Mouse (Mus musculus): ENCODE data around the gene Tmem38a. TPM values are rescaled to one million over a fixed set of nuclear protein-coding genes. Genes with fewer than 3 reads are reported as not detected.

Gene Tmem38a
- total RNA-seq (2021): 10 to 100 TPM; 79.5 to 82.5 TPM
- long read RNA-seq, transcript Tmem38a-201 (6 exons, 2,124 nt): major isoform, 95 of 134 reads
- long read RNA-seq, partial matches to known transcripts: 19 of 134 reads
- long read RNA-seq, other reads (novel, unspliced or antisense): 19 of 134 reads

DNA sequence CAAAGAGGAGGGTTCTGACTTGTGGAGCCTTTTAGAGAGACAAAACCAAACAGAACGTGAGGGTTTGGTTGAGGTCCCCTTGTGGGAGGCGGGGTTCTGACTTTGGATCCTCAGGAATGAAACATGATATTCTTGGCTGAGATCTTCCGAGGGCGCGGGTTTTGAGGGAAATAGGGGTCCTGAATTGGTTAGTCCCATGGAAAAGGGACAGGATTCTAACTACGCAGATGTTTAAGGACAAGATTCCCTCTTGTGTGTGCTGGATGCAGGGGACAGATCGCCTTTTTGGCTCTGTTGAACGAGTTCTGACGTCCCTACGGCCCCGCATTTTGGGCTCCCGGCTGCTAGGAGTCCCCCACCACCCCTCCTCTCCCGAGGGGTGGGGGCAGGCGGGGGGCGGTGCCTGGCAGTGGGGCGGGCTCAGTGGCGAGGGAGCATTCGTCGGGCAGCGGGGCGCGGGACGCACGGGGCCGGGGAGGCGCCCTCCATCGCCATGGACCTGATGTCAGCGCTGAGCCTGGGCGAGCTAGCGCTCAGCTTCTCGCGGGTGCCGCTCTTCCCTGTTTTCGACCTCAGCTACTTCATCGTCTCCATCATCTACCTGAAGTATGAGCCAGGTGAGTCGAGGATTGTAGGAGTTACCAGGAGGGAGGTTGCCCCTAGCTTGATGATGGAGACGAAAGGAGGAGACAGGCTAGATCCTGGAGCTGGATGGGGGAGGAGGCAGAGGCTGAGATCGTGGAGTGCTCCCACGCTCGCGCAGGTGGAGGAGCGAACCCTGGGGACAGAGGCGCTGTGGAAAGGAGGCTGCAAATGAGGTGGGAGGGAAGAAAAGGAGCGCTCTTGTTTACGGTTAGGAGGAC is at the start of gene Tmem38a:
Gene Tmem38a, plus strand, starts transcription at position 445 of the 863 bp plus-strand sequence.
- DNase-seq (ENCODE audit: low spot score in 2 of 2): peak; percentile 77 to 84

DNA sequence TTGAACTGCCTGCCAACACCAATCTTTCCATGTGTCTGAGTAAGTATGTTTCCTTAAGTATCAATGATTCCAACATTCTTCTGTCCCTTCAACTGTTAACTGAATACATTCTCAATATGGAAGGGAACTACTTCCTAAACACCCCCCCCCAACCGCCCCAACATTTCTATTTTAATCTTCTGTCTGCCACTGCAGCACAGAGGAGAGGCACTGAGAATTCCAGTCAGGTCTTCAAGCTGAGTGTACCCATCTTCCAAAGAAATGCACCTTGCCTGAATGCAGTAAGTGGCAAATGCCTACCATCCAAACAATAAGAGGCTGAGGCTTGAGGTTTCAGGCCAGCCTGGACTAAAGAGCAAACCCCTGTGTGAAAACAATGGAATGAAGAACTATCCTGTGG is 39.8 kb upstream of the Tmem38a start:
- no peak for DNase-seq (ENCODE audit: low spot score in 2 of 2)

DNA sequence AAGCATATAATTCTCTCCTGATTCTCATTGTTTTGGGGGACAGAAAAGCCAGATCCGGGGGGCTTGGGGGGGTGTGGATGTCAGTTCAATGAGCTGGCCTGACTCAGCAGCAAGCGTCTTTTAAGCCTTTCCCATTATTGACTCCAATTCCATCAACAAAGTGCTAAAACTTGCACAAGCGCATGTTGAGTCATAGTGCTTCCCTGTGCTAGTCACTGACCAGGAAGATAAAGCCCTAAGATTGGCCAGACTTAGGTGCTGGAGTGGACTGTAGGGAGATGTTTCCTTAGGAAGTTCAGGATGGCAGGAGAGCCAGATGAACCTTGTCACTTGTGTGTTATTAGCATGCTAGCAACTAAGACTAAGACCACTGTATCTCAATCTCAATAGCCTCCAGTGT is 37.0 kb upstream of the Tmem38a start:
- DNase-seq (ENCODE audit: low spot score in 2 of 2): no peak

DNA sequence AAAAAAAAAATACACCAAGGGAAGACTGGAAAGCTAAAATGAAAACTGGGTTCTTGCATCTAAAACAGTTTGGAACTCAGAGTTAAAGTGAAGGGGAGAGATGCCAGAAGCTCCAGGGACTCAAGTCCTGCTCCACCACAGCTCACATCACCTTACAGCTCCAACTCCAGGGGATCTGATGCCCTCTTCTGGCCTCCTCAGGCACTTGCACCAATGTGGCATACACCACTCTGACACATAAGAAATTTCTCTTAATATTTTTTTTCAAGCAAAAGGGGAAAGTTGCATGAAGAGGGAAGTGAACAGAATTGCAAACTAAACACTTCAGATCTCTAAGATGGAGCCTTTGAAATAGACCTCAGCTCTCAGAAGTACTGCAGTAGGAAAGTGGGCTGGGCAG is 32.6 kb upstream of the Tmem38a start:
- DNase-seq (ENCODE audit: low spot score in 2 of 2): no peak

DNA sequence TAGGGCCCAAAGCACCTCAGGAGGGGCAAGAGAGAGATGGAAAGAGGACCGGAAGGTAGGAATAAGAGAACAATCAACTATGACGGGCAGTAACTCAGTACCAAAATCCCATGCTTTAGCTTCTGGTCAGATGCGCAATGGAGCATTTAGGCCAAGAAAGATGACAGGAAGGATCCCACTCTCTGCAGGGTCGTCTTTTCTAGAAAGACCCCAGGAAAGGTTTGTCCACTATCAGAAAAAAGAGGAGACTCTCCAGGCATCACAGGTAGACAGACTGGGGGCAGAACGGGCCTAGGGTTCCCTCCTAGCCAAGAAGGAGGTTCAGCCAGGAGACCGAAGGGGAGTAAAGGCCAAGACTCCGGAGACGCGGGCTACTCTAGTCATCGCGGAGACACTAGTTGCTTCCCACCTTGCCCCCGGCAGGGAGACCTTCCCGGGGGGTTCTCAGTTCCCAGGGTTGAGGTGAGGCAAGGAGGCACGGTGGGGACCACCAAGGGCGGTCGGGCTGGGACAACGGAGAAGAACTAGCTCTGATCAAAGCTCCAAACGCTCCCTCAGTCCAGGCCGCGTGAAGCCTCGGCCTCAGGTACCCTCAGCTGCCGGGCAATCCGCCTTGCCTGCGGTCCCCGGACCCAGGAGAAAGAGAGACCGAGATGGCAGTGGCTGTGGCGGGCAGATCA is 24.6 kb upstream of the Tmem38a start:
- no peak for DNase-seq (ENCODE audit: low spot score in 2 of 2)

DNA sequence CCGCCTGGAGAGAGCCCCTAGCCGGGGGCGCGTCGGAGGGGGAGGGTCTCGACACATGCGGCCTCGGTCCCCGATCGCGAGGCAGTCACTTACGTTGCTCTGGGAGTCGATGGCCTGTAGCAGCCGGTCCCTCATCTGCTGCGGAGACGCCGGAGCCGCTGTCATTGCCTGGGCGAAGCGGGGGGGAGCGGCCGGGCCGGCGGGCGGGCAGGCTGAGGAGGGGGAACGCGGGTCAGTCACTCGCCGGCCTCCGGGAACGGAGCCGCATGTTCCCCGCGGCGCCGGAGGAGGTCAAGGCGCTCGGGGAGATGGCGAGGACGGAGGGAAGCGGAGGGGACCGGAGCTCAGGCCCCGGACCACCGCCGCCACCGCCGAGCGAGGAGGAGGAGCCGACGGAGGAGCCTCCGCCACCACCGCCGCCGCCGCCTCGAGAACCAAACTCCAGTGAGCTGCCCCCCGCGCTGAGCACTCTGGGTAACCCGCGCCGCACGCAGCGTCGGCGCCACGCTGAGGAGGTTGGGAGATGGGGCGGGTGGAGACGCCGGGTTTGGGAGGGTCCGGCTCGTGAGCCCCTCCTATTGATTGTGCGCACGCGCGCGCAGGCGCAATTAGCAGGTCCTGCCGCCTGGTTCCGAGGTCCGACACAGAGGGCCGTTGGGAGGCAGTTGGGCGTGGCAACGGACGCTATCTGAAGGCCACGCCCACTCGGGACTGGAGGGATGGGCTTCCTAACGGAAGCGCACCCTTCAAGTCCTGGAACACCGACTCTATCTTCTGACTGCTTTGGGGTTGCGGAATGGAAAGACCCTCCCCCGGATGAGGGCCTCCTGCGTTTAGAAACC is 23.8 kb upstream of the Tmem38a start, which contains the start of gene Med26:
Gene Med26, minus strand, starts transcription at position 469 of the 842 bp plus-strand sequence.
- peak; percentile 96 to 98 for DNase-seq (ENCODE audit: low spot score in 2 of 2)

DNA sequence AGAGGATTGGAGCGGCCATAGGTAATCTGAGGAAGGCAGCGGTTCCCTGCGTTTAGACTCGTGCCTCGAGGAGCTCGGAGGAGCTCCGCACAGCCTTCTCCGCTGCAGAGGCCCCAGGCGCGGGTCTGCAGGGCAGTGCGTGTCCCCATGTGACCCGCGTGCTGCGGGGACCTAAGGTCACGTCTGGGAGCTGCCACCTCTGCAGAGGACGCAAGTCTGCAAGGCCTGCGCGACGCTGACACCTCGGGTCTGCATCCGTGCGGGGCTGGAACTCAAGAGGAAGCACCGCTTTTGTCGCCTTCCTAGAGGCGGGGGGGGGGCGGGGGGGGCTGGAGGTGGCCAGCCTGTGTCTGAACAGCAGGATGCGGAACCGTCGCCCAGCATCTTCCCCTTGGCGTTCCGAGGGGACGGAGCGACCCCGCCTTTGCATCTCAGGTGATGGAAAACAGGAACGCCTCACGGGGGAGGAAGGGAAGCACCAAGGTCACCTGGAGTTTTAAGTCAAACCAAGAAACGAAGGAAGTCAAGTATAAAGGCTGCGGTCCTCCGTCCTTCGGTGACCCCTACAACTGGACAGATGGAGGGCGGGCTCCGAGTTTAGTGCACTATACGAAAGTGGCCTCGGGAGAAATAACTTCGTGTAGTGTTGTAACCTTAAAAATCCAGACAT is 23.1 kb upstream of the Tmem38a start:
- no peak for DNase-seq (ENCODE audit: low spot score in 2 of 2)

DNA sequence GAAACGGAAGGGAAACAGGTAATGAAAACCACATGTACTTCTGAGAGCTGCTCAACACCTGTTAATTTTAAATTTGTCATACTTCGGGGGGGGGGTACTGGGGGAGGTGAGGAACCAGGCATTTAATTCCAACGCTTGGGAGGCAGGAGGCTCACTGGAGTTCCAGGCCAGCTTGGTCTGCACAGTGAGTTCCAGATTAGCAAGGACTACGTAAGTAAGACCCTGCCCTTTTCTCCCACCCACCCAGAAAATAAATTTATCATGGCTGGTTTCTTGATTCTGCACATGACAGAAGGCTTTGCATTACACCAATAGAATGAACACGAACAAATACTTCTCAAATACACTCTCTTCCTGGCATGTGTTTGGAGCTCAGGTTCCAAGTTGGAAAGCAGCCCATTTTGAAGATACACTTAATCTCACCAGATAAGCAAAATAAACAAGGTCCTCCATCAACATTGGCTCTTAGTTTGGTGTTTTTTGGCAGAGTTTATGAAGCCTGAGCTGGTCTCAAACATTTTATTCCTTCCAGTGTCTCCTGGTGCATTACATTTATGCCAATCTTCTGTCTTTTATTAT is 22.5 kb upstream of the Tmem38a start:
- DNase-seq (ENCODE audit: low spot score in 2 of 2): no peak

DNA sequence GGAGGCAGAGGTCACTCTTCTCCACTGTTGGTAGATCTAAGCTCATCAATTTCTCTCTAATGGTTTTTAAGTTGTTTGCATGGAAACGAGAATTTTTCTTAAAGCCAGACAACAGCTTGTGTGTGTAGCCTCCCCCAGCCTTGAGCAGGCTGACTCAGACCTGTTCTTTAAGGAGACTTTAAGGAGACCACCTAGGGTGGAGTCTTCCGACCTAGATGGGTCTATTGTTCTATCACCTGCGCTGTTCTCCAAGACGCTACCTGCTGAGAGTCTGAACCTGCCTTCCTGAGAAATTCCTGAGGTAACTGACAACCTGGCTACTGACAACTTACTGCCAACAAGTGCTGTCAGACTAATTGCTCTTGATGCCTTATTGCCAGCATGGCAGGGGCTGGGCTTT is 16.1 kb upstream of the Tmem38a start:
- no peak for DNase-seq (ENCODE audit: low spot score in 2 of 2)

DNA sequence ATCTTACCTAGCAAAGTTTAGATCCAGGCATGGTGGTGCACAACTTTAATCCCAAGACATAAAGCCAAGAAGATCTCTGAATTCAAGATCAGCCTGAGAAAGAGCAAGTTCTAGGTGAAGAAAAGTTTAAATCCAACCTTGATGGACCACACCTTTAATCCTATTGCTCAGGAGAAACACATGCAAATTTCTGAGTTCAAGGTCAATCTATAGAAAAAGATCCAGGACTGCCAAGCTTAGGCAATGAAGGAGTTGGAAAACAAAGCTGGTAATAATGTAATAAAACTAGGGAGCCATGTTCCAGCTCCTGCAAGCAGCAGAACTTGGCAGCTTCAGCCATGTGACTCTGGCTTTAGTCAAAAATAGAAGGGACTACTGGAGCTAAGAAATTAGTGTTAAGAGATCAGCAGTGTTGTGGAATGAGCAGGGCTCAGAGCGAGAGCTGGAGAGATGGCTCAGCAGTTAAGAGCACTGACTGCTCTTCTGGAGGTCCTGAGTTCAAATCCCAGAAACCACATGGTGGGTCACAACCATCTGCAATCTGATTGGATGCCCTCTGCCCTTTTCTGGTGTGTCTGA is 10.7 kb upstream of the Tmem38a start:
- DNase-seq (ENCODE audit: low spot score in 2 of 2): no peak

DNA sequence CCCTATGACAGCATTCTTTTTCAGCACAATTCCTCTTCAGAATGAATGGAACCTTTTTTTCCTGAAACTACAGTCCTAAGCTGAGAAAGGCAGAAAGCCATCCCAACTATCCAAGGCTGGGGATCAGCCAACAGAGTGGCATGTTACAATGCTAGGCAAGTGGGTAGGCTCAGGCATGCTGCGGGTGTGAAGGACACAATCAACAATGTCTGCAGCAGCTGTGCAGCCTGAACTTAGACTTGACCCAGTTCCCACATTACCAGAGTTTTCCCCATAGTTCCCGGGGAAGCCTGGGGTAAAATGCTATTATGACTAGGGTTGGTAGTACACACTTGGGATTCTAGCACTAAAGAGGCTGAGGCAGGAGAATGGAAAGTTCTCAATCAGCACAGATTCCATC is 5.9 kb upstream of the Tmem38a start:
- no peak for DNase-seq (ENCODE audit: low spot score in 2 of 2)

DNA sequence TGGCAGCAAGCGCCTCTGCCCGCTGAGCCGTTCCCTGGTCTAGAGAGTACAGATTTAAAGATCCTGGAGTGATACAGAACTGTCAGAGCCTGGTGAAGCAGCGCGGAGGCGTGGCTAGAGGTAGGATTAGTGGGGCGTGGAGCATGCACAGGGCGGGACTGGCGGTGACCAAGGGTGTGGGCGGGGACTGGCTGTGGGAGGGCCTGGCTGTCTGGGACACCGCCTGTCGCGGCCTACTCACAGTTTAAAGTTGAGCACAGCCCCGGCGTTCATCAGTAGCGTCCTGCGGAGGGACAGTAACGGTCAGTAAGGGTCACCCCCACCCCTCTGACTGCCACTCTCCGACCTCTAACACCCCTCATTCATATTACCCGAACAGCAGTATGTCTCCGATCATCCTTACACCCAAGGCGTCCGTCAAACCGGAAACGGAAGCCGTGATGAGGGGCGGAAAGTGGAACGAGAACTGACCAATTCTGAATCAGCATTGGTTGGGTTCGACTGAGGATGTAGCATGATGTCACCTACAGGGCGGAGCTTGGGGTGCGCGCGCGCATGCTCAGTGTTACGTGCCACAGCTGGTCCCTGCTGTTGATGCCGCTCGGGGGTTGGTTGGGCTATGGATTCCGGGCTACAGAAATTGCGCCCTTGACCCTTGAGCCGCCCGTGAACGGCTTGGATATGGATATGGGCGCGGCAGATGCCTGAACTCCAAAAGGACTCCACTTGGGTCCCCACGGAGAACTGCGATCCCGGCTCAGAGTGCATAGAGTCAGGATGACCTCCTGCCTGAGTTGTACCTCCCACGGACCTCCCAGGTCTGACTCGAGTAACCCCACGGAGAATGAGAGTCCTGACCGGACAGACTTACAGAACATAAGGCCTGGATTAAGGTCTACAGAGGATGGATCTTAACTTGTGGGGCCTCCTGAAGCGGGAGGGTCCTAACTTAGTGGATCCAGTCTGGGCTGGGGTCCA is 933 bp upstream of the Tmem38a start, which contains the start of gene Smim7:
Gene Smim7, minus strand, starts transcription at position 456 of the 978 bp plus-strand sequence.
- DNase-seq (ENCODE audit: low spot score in 2 of 2): peak; percentile 97

DNA sequence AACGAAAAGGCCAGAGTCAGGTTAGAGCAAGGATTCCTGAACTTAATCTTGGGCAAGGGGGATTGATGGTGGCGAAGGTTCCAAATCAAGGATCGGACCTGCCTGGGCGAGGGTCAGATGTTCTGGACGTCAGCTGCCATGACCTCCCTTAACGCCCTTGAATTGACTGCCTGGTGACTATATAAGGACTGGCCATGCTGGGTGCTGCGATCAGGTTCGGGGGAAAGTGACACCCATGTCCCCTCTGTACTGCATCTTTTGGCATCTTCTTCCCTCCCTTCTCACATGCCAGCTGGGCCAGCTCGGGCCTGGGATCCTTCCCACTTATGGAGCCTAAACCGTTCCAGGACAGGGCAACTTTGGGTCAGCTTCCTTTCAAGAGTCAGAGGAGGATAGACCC is 652 bp downstream of the Tmem38a start:
- DNase-seq (ENCODE audit: low spot score in 2 of 2): peak in 1 of 2 experiments; percentile 20

DNA sequence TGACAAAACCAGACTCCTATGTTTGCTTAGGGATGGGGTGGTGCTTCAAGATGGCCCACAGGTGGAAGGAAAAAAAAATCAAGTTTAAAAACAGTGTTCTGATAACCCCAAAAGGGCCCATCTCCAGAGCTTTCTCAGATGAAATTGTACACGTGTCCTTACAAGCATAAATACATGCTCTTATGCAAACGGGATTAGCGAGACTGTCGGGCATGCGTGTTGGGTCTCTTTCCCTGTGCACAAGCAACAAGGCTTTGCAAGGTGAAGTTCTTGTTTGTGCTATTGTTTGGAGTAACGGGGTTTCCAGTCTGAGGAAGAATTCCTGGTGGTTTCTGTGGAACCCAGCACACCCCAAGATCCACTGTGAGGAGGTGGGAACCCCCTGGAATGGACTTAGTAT is 1.6 kb downstream of the Tmem38a start:
- DNase-seq (ENCODE audit: low spot score in 2 of 2): no peak

DNA sequence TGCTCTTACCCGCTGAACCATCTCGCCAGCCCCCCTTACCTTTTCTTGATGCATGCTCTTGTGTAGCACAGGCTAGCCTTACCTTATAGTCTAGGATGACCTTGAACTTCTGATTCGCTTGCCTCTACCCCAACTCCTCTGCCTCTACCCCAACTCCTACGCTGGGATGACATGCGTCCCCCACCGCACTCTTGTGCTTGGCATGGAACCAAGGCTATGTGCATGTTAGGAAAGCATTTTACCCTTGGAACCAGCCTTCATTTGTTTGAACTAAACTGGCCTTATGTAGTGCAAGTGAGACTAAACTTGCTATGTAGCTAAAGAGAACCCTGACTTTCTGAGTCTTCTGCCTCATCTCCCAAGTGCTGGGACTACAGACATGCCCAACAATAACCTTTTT is 4.1 kb downstream of the Tmem38a start:
- DNase-seq (ENCODE audit: low spot score in 2 of 2): no peak

DNA sequence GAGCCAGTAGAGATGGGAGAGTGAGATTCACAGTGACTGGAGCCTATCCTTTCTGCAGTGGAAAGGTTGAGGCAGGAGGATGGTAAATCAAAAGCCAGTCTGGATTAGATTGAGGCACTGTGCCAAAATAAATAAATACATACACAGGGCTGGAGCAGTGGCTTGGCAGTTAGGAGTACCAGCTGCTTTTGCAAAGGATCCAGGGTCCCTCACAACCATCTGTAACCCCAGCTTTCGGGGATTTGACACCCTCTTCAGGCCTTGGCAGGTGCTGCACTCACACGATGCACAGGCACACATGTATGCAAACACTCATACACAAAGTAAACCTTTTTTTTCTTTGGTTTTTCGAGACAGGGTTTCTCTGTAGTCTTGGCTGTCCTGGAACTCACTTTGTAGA is 5.4 kb downstream of the Tmem38a start:
- no peak for DNase-seq (ENCODE audit: low spot score in 2 of 2)

DNA sequence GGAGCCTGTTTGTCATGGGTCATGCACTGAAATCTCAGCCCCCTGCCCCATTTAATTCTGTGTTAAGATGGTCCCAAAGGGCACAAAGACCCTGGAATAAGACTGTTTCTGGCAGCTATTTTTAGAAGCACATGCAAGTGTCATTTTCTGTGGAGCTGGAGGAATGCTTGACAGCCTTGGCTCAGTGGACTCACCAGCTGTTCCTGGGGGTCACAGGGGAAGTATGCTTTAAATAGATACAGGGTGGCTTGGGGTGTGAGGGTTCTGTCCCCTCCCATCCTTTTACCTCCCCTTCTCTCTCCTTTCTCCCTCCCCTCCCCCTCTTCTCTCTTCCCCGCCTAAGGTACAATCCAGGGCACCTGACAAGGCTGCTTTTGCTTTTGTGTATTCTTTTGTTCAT is 6.1 kb downstream of the Tmem38a start:
- no peak for DNase-seq (ENCODE audit: low spot score in 2 of 2)

DNA sequence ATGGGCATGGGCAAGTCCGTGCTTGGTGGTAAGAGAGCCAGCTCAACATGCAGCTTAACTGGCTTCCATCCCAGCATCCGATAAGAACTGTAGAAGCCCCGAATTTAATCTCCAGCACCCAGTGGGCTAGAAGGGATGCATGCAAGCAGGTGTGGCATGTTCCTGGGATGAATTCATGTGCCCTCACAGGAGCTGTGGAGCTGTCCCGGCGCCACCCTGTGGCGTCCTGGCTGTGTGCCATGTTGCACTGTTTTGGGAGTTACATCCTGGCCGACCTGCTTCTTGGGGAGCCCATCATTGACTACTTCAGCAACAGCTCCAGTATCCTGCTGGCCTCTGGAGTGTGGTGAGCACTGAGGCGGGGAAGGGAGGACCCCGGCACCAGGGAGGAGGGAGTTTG is 7.5 kb downstream of the Tmem38a start:
- DNase-seq (ENCODE audit: low spot score in 2 of 2): no peak

Measured in layer of hippocampus, postnatal 10 days (tissue).